Mouse (Mus musculus) kidney, postnatal 10 days (tissue): Measurements from ENCODE around the gene Sfmbt2.
"Not testable (repeated sequence)": the region's sequence is repeated elsewhere in the genome, so short reads cannot be mapped to it uniquely, and the experiment has no call there.

Experiments
- DNase-seq: peaks from one replicate; pipeline ENCODE4 v3.0.0; 2021; ENCODE audit warnings: mixed read lengths

Gene Sfmbt2

DNA sequence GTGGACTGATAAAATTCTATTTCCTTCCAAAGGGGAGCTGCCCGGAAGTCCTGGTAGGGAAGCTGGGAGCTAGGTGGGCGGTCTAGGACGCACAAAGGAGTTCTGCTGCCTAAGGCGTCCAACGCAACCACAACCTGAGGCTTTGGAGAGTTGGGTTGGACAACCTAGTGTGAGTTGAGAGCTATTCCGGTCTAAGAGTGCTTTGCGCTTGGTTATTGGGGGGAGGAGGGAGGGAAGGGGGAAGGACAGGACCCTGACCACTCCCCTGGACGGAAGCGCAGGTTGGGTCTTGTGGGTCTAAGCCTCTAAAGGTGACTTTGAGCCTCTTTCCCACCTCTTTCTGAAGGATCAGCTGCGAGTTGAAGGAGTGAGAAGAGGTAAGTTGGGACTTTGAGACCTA, at the start of gene Sfmbt2:
TSS of gene Sfmbt2 (plus strand) at position 335 of the 400 bp plus-strand sequence.
- no peak for DNase-seq

- peak; percentile 30 for DNase-seq
Measured at GRCm38 (mm10) chr2:10321093-10321492, 49.2 kb upstream of the Sfmbt2 start.

GRCm38 (mm10) chr2:10323173-10323572, 47.1 kb upstream of the Sfmbt2 start:
- no peak for DNase-seq

GRCm38 (mm10) chr2:10324980-10325379, 45.3 kb upstream of the Sfmbt2 start:
- DNase-seq, result no peak

GRCm38 (mm10) chr2:10330216-10330615, 40.1 kb upstream of the Sfmbt2 start:
- DNase-seq, result peak; percentile 14

- DNase-seq, result no peak
Measured at GRCm38 (mm10) chr2:10334299-10334698, 36.0 kb upstream of the Sfmbt2 start.

- DNase-seq, result no peak
Measured at GRCm38 (mm10) chr2:10335037-10335608, 35.2 kb upstream of the Sfmbt2 start.

DNA sequence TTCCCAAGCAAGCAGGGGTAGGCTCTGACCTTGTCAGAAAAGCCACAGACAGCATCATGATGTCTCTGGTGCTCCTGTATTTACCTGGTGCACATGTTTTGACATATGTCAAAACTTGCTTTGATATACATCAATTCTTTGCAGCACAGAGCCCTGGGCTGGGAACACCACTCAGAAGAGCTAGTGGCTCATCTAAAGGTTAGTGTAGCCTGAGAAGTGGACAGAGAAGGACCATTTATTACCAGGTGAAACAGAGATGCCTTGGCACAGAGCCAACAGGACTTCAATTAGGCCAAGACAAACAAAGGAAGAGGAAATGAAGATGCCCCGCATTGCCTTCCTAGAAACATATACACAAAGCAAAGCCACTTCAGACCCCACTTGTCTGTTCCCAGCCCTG, 30.3 kb upstream of the Sfmbt2 start:
- peak; percentile 10 for DNase-seq

GRCm38 (mm10) chr2:10343523-10343922, 26.8 kb upstream of the Sfmbt2 start:
- no peak for DNase-seq

DNA sequence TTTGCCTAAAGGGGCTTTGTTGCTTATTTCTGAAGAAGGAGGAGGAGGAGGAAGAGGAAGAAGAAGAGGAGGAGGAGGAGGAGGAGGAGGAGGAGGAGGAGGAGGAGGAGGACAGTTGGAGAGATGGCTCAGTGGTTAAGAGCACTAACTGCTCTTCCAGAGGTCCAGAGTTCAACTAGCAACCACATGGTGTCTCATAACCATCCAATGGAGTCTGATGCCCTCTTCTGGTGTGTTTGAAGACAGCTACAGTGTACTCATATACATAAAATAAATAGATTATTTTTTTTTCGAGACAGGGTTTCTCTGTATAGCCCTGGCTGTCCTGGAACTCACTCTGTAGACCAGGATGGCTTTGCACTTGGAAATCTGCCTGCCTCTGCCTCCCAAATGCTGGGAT, 26.2 kb upstream of the Sfmbt2 start:
- DNase-seq, result not testable (repeated sequence)

DNA sequence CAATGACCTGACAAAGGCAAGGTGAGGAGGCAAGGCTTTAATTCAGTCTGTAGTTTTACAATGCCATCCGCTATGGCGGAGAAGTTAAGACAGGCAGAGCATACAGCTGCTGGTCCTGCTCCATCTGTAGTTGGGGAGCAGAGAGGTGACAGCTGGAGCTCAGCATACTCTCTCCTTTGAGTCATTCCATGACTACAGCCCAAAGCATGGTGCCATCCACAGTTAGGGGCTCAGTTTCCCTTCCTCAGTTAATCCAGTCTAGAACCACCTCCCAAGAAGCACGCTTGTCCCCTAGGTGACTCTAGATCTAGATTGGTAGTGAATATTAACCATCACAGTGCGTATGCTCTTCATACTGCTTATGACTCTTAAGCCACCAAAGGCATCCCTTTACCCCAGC, 23.1 kb upstream of the Sfmbt2 start:
- DNase-seq, result no peak

DNA sequence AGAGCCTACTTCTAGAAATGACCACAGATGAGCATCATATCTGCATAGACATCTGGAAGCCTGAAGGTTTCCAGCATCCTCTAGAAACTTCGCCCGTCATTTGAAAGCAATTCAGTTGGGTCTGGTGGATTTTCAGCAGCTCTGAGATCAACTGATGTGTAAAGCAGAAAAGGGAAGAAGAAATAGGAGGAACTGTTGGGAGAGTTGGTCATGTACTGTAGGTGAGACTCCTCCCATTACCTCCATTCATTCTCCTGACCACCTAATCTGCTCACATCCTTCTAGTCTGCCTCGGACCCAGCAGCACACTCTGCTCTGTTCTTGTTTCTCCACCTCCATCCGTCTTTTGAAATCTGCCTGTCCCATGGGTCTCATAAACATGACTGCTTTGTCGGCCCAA, 22.3 kb upstream of the Sfmbt2 start:
- DNase-seq, result no peak

GRCm38 (mm10) chr2:10350266-10350810, 20.0 kb upstream of the Sfmbt2 start:
- peak; percentile 32 for DNase-seq

DNA sequence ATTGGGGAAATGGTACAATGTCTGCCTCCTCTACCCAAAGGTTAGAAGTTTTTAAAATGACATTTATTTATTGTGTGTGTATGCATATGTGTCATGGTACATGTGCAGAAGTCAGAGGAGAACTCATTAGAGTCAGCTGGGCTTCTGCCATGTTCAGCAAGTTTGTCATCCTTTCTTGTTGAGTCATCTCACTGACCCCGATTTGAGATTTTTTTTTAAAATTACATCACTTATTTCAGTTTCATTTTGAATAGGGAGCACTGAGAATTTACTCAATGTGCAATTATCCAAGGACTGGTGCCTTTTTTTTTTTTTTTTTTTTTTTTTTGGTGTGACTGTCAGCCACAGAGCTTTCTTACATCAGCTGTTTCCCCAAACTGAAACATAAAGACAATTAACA, 19.2 kb upstream of the Sfmbt2 start:
- DNase-seq, result no peak

GRCm38 (mm10) chr2:10352887-10353286, 17.4 kb upstream of the Sfmbt2 start:
- no peak for DNase-seq

DNA sequence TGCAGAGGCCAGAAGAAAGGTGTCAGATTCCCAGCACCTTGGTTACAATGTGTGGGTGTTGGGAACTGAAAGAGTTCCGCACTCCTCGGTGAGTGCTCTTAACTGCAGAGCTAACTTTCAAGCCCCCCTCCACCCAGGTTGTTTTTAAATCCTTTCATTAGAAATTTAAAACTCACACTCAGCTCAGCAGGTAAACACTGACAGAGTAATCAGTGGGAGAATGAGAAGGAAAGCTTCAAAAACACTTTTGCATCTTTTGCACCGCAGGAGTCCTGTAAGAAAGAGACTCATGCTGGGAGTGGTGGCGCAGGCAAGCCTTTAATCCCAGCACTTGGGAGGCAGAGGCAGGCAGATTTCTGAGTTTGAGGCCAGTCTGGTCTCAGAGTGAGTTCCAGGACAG, 16.4 kb upstream of the Sfmbt2 start:
- DNase-seq, result no peak

DNA sequence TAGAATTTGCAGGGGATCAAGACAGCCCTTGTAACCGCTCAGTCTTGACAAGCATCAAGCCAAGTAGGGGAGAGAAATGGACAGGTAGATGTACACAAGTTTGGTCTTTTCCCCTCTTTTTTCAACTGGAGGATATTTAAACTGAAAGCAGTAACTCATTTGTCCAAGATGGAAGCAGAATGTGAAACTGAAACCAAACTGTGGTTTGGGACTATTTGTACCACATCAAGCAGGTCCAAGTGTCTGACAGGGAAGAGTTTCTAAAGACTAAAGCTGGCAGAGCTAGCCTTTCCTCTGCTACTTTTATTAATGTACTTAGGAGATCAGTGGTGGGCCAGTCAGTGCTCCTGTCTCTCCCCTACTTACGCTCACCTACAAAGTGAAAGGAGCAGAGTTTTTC, 10.4 kb upstream of the Sfmbt2 start:
- no peak for DNase-seq

- DNase-seq, result no peak
Measured at GRCm38 (mm10) chr2:10365081-10365480, 5.2 kb upstream of the Sfmbt2 start.

- DNase-seq, result peak; percentile 21
Measured at GRCm38 (mm10) chr2:10366284-10366683, 4.0 kb upstream of the Sfmbt2 start.

- DNase-seq, result no peak
Measured at GRCm38 (mm10) chr2:10369676-10370075, 634 bp upstream of the Sfmbt2 start.

GRCm38 (mm10) chr2:10370687-10371458, 563 bp downstream of the Sfmbt2 start:
- no peak for DNase-seq

DNA sequence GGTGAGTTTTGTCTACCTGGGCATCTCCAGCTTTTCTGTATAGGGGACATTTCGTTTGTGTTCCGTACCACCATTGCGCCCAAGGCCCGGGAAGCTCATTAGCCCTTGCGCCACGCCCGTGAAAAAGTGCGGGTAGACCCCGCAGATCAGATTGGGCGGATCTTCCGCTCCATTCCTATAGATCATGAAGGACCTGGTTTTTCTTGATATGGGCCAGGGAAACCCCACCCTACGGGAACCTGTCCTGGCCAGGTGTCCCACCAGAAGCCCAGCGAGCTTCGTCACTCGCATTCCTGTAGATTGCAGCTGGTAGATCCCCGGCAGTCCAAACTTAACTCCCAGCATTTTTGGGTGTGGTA, 1.1 kb downstream of the Sfmbt2 start:
- DNase-seq, result peak; percentile 10

GRCm38 (mm10) chr2:10371899-10372298, 1.6 kb downstream of the Sfmbt2 start:
- DNase-seq, result peak; percentile 6

- DNase-seq, result peak; percentile 84
Measured at GRCm38 (mm10) chr2:10372321-10372723, 2.0 kb downstream of the Sfmbt2 start.
